Mouse (Mus musculus): ENCODE data around the gene Sdk2. TPM values are rescaled to one million over a fixed set of nuclear protein-coding genes. Genes with fewer than 3 reads are reported as not detected.
A peak's percentile ranks its signal among the peaks of the same experiment; 100 is the strongest.

Gene Sdk2
- polyA plus RNA-seq, 1 experiment from 2014 or later: 7.1 TPM

GRCm38 (mm10) chr11:113951616-113951988, 115.2 kb downstream of the Sdk2 start:
- WGBS: 18% methylated on average over 15 of the region's 15 CpGs
- peaks cover 32% of the 10 kb centered on the region for H3K4me1 ChIP-seq
- peak overlapping the region; percentile 29 for H3K4me2 ChIP-seq (replicated peaks)
- no peak overlapping the region for H3K4me3 ChIP-seq
- H3K36me3 ChIP-seq: no peaks in the 10 kb centered on the region
- 0 out of 2 replicates have a peak, but pooled peaks cover 3% of the 10 kb centered on the region for H3K9me3 ChIP-seq
- peak overlapping the region; percentile 63 for H3K27ac ChIP-seq (replicated peaks)
- H3K27me3 ChIP-seq: peaks cover 15% of the 10 kb centered on the region; the same call in 1 of the 2 replicates
- no peak overlapping the region for H3K9ac ChIP-seq (replicated peaks)
- ATAC-seq (ENCODE audit: low FRiP score, low read depth): peak; percentile 57; the same call in 1 of the 2 replicates

DNA sequence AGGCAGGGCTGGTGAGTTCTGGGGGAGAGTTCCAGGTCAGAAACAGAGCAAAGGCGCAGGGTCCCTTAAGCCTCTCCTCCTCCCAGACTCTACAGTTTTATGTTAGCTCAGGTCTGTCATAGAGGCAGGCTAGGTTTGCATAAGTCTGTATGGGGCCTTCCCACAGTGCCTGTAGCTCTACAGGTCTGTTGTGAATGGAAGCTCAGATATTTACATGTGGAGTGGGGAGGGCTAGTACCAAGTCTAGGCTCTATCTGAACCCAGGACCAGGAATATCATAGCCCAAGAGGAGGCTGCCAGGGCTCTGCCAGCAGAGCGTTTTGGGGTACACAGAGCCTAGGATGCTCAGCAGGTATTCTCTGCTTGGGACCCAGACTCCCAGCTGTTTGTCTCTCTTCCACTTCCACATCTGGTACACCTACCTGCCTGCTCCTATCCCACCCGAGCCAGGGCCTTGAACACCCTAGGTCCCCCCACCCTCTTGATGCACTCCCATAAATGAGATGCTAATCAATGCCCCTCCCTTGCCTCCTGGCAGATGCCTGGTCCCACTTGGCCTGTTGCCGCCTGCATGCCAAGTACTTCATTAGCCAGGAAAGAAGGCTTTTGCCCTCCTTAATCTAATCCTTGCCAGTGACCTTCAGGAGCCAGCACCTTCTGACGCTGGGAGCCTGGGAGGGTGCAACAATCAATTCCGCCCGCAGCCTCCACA, 115.8 kb downstream of the Sdk2 start:
- no peak overlapping the region for H3K4me3 ChIP-seq
- ATAC-seq (ENCODE audit: low FRiP score, low read depth): peak; percentile 55
- H3K27ac ChIP-seq (replicated peaks): peak overlapping the region; percentile 63
- peaks cover 37% of the 10 kb centered on the region for H3K4me1 ChIP-seq
- H3K27me3 ChIP-seq: peaks cover 19% of the 10 kb centered on the region; the same call in 1 of the 2 replicates
- WGBS: 24% methylated on average over 7 of the region's 7 CpGs
- H3K4me2 ChIP-seq (replicated peaks): peak overlapping the region; percentile 29; the same call in 1 of the 2 replicates
- H3K9me3 ChIP-seq: 0 out of 2 replicates have a peak, but pooled peaks cover 3% of the 10 kb centered on the region
- H3K9ac ChIP-seq (replicated peaks): no peak overlapping the region
- H3K36me3 ChIP-seq: no peaks in the 10 kb centered on the region

- Histone ChIP-seq H3K9me3 (no peaks in the 10 kb centered on the region), H3K4me1 (peaks cover 46% of the 10 kb centered on the region), H3K27me3 (peaks cover 23% of the 10 kb centered on the region; the same call in 1 of the 2 replicates), H3K4me3 (no peak overlapping the region), H3K36me3 (no peaks in the 10 kb centered on the region), H3K4me2 (replicated peaks) (no peak overlapping the region), H3K27ac (replicated peaks) (no peak overlapping the region), H3K9ac (replicated peaks) (no peak overlapping the region)
- WGBS: 84% methylated on average over 8 of the region's 8 CpGs
- ATAC-seq (ENCODE audit: low FRiP score, low read depth): no peak
Measured at GRCm38 (mm10) chr11:113948676-113949075, 118.2 kb downstream of the Sdk2 start.

DNA sequence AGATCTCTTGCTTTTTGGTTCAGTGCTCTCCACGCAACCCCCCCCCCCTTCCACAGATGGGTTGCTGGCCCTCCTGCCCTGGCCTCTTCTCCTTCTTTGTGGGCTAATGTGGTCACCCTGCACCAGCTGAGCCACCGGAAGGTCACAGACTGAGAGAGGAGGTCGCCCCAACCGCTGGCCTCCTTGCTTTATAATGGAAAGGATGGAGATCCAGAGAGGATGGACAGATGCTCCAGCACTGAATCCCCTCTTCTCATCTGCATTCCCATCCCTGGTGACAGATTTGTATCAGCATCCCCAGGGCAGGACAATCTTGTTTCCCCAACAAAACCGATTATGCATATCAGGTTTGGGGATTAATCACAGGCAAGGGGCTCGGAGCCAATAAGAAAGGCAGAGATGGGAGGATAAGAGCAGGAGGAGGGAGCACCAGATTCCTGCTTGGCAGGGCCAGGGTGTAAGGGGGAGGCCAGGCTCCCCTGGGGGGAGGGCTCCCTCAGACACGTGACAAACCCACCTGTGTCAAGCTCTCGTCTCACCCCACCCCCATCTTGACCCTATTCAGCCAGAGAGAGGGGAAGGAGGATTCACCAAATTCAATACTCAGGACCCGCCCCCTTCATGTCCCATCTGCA, 124.6 kb downstream of the Sdk2 start:
- H3K9ac ChIP-seq (replicated peaks): no peak overlapping the region
- WGBS: 22% methylated on average over 9 of the region's 9 CpGs
- H3K27ac ChIP-seq (replicated peaks): peak overlapping the region; percentile 60
- peak; percentile 63; the same call in 1 of the 2 replicates for ATAC-seq (ENCODE audit: low FRiP score, low read depth)
- H3K27me3 ChIP-seq: peaks cover 20% of the 10 kb centered on the region
- peaks cover 27% of the 10 kb centered on the region for H3K4me1 ChIP-seq
- no peaks in the 10 kb centered on the region for H3K9me3 ChIP-seq
- H3K36me3 ChIP-seq: no peaks in the 10 kb centered on the region
- H3K4me2 ChIP-seq (replicated peaks): no peak overlapping the region
- H3K4me3 ChIP-seq: no peak overlapping the region

- Histone ChIP-seq H3K4me3 (no peak overlapping the region), H3K4me1 (peaks cover 44% of the 10 kb centered on the region), H3K36me3 (no peaks in the 10 kb centered on the region), H3K9ac (replicated peaks) (no peak overlapping the region), H3K4me2 (replicated peaks) (no peak overlapping the region), H3K9me3 (no peaks in the 10 kb centered on the region), H3K27me3 (no peaks in the 10 kb centered on the region; the same call in none of the 2 replicates), H3K27ac (replicated peaks) (no peak overlapping the region)
- WGBS: 65% methylated on average over 9 of the region's 9 CpGs
- no peak for ATAC-seq (ENCODE audit: low FRiP score, low read depth)
Measured at GRCm38 (mm10) chr11:113933678-113934077, 133.2 kb downstream of the Sdk2 start.

- Histone ChIP-seq H3K27ac (replicated peaks) (no peak overlapping the region), H3K4me3 (no peak overlapping the region), H3K27me3 (no peaks in the 10 kb centered on the region; the same call in none of the 2 replicates), H3K36me3 (no peaks in the 10 kb centered on the region), H3K4me1 (peaks cover 50% of the 10 kb centered on the region), H3K9me3 (no peaks in the 10 kb centered on the region), H3K9ac (replicated peaks) (no peak overlapping the region), H3K4me2 (replicated peaks) (no peak overlapping the region)
- no peak for ATAC-seq (ENCODE audit: low FRiP score, low read depth)
- 70% methylated on average over 7 of the region's 7 CpGs for WGBS
Measured at GRCm38 (mm10) chr11:113932909-113933308, 133.9 kb downstream of the Sdk2 start.

GRCm38 (mm10) chr11:113931701-113932100, 135.1 kb downstream of the Sdk2 start:
- no peak overlapping the region for H3K9ac ChIP-seq (replicated peaks)
- no peak overlapping the region for H3K27ac ChIP-seq (replicated peaks)
- no peaks in the 10 kb centered on the region for H3K9me3 ChIP-seq
- WGBS: 55% methylated on average over 4 of the region's 4 CpGs
- H3K36me3 ChIP-seq: no peaks in the 10 kb centered on the region
- H3K4me2 ChIP-seq (replicated peaks): no peak overlapping the region
- peaks cover 50% of the 10 kb centered on the region for H3K4me1 ChIP-seq
- ATAC-seq (ENCODE audit: low FRiP score, low read depth): no peak
- H3K4me3 ChIP-seq: no peak overlapping the region
- no peaks in the 10 kb centered on the region; the same call in none of the 2 replicates for H3K27me3 ChIP-seq

- no peak overlapping the region for H3K27ac ChIP-seq (replicated peaks)
- no peak overlapping the region for H3K4me3 ChIP-seq
- whole genome bisulfite sequencing: 74% methylated on average over 11 of the region's 11 CpGs
- H3K9me3 ChIP-seq: no peaks in the 10 kb centered on the region
- no peaks in the 10 kb centered on the region; the same call in 1 of the 2 replicates for H3K27me3 ChIP-seq
- no peak overlapping the region for H3K4me2 ChIP-seq (replicated peaks)
- ATAC-seq (ENCODE audit: low FRiP score, low read depth): no peak
- peaks cover 45% of the 10 kb centered on the region for H3K4me1 ChIP-seq
- no peaks in the 10 kb centered on the region for H3K36me3 ChIP-seq
- no peak overlapping the region for H3K9ac ChIP-seq (replicated peaks)
Measured at GRCm38 (mm10) chr11:113930112-113930511, 136.7 kb downstream of the Sdk2 start.

DNA sequence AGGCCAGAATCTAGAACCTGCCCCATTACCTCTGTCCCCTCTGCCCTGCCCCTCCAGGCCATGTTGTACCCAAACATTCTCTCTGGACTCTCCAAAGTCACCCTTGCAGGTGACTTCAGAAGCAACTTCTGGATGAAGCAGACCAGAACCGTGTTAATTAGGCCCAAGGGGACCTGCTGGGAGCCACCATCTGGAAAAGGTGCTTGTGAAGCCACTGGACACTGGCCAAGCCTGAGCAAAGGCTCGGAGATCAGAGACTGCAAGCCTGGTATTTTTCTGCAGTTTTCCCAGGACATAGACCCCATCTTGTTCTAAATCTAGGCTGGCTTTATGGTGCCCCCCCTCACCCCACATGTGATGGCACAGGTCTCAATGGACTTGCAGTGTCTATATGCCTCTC, 138.0 kb downstream of the Sdk2 start:
- Histone ChIP-seq H3K4me3 (no peak overlapping the region), H3K27ac (replicated peaks) (no peak overlapping the region), H3K9me3 (no peaks in the 10 kb centered on the region), H3K9ac (replicated peaks) (no peak overlapping the region), H3K4me2 (replicated peaks) (no peak overlapping the region), H3K27me3 (no peaks in the 10 kb centered on the region), H3K36me3 (no peaks in the 10 kb centered on the region), H3K4me1 (peaks cover 41% of the 10 kb centered on the region)
- 77% methylated on average over 2 of the region's 2 CpGs for WGBS
- no peak for ATAC-seq (ENCODE audit: low FRiP score, low read depth)

GRCm38 (mm10) chr11:113928291-113928690, 138.6 kb downstream of the Sdk2 start:
- 62% methylated on average over 9 of the region's 9 CpGs for WGBS
- Histone ChIP-seq H3K9ac (replicated peaks) (no peak overlapping the region), H3K27ac (replicated peaks) (no peak overlapping the region; the same call in 1 of the 2 replicates), H3K27me3 (no peaks in the 10 kb centered on the region), H3K9me3 (no peaks in the 10 kb centered on the region), H3K4me1 (peaks cover 43% of the 10 kb centered on the region), H3K4me2 (replicated peaks) (no peak overlapping the region), H3K36me3 (no peaks in the 10 kb centered on the region), H3K4me3 (no peak overlapping the region)
- ATAC-seq (ENCODE audit: low FRiP score, low read depth): 0 out of 2 replicates have a peak, but pooled peaks have one; percentile 45

GRCm38 (mm10) chr11:113927826-113928225, 139.0 kb downstream of the Sdk2 start:
- Histone ChIP-seq H3K4me1 (peaks cover 43% of the 10 kb centered on the region), H3K27ac (replicated peaks) (no peak overlapping the region; the same call in 1 of the 2 replicates), H3K9me3 (no peaks in the 10 kb centered on the region), H3K4me3 (no peak overlapping the region), H3K36me3 (no peaks in the 10 kb centered on the region), H3K4me2 (replicated peaks) (no peak overlapping the region), H3K27me3 (no peaks in the 10 kb centered on the region), H3K9ac (replicated peaks) (no peak overlapping the region)
- no peak for ATAC-seq (ENCODE audit: low FRiP score, low read depth)
- 75% methylated on average over 3 of the region's 3 CpGs for WGBS

DNA sequence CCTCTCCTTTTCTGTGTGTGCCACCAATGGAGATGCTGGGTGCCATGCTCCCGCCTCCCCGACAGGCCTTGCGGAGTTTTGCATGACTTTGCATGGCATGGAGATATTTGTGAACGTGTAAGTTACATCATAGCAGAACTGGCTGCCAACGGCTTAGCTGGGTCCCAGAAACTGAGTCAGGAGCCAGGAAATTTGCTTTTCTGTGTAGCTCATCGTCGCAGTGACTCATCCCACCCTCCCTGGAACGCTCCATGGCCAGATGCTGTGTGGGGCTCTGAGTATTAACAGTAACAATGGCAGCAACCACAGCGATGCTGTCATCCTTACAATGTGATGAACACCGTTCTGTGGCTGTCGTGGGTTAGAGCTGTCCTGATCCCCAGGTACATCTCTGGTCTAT, 139.6 kb downstream of the Sdk2 start:
- Histone ChIP-seq H3K36me3 (no peaks in the 10 kb centered on the region), H3K9ac (replicated peaks) (no peak overlapping the region), H3K27me3 (no peaks in the 10 kb centered on the region), H3K27ac (replicated peaks) (no peak overlapping the region), H3K4me1 (peaks cover 42% of the 10 kb centered on the region), H3K4me2 (replicated peaks) (no peak overlapping the region), H3K9me3 (no peaks in the 10 kb centered on the region), H3K4me3 (no peak overlapping the region)
- ATAC-seq (ENCODE audit: low FRiP score, low read depth): no peak
- WGBS: 90% methylated on average over 11 of the region's 11 CpGs

Measured in midbrain, embryonic 12.5 days (tissue).